Mouse (Mus musculus): ENCODE measurements around the gene Slc35a5.

DNA sequence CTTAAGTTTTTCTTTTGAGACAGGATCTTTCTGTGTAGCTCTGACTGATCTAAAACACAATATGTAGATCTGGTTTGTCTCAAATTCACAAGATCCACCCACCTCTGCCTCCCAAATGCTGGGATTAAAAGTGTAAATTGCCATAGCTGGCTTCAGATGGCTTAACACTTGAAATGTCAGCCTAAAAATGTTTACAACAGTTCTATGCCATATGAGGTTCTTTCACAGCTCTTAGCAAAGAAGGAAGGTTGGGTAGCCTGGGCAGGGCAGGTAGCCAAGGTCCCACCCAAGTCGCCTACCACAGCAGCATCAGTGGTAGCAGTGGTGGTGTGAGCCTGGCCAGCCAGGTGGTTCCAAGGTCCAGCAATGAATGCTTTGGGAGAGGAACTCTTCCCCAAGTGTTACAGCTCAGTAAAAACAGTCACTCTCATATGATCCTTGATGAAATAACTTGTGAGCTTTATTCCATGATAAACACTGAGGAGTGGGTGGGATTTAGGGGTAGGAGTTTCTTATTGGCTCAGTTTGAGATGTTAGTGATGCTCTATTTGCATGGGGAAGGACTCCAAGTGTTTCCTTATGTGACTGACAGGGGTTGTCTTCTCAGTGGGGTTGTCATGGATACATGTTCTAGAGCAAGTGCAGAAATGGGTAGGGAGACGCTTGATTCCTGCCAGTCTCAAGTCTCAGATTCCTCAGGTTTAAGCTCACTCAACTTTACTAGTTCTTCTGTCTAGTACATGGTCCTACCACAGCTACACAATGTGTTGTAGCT is 30.4 kb downstream of the Slc35a5 start:
- TF ChIP-seq POLR2A (IDR thresholded peaks at IDR 0.05; ENCODE audit: control insufficient read depth in 1 of 2, insufficient read depth in 1 of 2, low read depth in 1 of 2, low read length in 2 of 2, poor library complexity in 1 of 2), result no peak
- TF ChIP-seq ZNF384 (IDR thresholded peaks at IDR 0.05; ENCODE audit: low read depth, low read length), result no peak
- TF ChIP-seq CTCF (IDR thresholded peaks at IDR 0.05 in 2 of 3, conservative IDR thresholded peaks at IDR 0.05 in 1 of 3; ENCODE audit: control insufficient read depth in 1 of 3, insufficient read depth in 1 of 3, low read depth in 2 of 3, low read length in 3 of 3, poor library complexity in 1 of 3, severe bottlenecking in 1 of 3), result no peak
- no peak for TF ChIP-seq CHD1 (IDR thresholded peaks at IDR 0.05; ENCODE audit: low read depth, low read length)
- TF ChIP-seq EP300 (IDR thresholded peaks at IDR 0.05; ENCODE audit: low read depth in 1 of 2, low read length in 2 of 2), result no peak
- TF ChIP-seq HCFC1 (IDR thresholded peaks at IDR 0.05; ENCODE audit: low read depth, low read length), result no peak
- TF ChIP-seq MYC (IDR thresholded peaks at IDR 0.05; ENCODE audit: low read depth, low read length), result no peak
- TF ChIP-seq USF2 (IDR thresholded peaks at IDR 0.05; ENCODE audit: borderline replicate concordance in 1 of 2, insufficient read depth in 1 of 2, low read depth in 1 of 2, low read length in 2 of 2), result no peak
- no peak for TF ChIP-seq ZC3H11A (IDR thresholded peaks at IDR 0.05; ENCODE audit: low read depth, low read length)
- TF ChIP-seq MAZ (IDR thresholded peaks at IDR 0.05; ENCODE audit: low read depth, low read length), result no peak
